Mouse (Mus musculus) kidney, adult 8-10 months (tissue): Measurements from ENCODE around the gene Lifr.

Experiments
- DNase-seq, 2 experiments: peaks; one replicate each; pipeline ENCODE4 v3.0.0; 2022

Lifr gene

DNA sequence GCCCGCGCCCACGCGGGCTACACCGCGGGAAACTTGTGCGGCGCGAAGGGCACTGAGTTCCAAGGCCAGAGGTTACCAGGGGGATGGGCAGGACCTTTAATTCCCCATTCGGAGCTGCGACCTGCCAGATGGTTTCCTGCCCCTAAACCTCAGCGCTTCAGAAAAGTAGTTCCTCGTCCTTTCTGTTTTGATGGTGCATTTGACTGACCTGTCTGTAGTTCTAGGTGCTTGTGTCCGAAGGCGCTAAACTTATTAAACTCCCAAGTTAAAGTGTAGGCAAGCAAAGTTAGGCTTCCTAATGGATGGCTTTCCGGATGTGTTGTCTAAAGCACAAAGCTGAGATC lies 39.5 kb downstream of the Lifr start:
- peak; percentile 51 to 55 for DNase-seq

DNA sequence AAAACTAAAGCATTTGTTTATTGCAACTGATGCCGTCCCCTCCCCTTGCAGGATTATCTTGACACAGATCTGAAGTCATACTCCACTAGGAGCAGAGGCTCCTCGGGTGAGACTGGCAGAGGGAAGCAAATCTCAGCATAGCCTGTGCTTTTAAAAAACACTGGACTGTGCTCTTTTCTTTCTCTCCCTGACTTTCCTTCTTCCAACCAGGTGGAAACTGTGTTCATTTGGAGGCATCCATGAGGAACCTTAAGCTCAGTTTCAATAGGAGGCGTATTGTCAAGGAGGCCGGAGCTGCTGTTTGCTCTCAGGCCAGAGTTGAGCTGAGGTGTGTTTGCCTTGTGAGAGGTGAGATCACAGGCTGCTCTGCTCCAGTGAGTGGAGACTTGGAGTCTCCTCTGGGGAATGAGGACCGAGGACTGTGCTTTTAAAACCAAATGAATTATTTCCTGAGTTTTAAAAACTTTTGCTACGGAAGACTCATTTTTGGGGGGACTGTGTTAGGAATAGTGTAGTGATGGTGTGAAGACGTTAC lies 40.3 kb downstream of the Lifr start:
- DNase-seq = peak in 1 of 2 experiments; percentile 42

DNA sequence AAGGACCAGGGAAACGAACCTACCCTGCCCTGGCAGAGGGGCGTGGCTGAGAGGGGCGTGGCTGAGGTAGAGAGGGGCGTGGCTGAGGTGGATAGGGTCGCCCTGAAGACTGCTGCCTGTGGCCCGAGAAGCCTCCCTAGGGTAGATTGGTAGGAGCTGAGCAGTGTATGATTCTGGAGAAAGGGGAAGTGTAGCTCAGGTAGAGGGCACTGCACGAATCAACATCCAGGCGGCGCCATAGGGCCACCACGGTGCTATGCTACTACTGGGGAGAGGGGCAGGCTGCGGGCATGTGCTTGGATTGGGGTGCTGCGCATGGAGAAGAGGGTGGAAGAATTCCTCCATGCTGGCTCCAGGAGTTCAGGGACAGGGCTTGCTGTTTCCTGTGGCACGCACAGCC lies 42.3 kb downstream of the Lifr start:
- no peak for DNase-seq

DNA sequence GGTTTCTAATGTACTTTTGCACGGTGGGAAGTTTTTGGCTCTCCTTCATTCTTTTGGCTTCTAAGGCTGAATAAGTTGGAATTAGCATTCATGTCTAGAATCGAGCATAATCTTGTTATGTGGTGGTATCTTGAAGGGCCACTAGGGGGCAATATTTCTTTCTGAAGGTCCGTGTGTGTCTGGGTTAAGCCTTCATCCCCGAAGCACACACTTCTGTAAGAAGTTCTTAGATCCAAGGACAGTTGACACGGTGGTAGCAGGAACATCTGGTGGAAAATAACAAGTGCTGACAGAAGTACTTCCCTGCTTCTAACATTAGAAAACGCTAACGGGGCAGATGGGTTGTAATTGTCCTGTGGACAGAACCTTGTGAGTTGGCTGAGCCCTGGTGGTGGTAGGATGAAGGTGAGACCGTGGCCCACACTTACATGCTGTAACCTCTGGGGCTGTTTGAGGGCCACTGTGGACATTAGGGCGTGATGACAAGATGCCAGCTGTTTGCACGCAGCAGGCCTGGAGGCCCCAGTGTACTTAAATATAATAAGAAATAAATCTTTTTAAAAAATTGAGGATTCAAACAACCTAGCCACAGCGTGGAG lies 44.1 kb downstream of the Lifr start:
- peak in 1 of 2 experiments; percentile 55 for DNase-seq

DNA sequence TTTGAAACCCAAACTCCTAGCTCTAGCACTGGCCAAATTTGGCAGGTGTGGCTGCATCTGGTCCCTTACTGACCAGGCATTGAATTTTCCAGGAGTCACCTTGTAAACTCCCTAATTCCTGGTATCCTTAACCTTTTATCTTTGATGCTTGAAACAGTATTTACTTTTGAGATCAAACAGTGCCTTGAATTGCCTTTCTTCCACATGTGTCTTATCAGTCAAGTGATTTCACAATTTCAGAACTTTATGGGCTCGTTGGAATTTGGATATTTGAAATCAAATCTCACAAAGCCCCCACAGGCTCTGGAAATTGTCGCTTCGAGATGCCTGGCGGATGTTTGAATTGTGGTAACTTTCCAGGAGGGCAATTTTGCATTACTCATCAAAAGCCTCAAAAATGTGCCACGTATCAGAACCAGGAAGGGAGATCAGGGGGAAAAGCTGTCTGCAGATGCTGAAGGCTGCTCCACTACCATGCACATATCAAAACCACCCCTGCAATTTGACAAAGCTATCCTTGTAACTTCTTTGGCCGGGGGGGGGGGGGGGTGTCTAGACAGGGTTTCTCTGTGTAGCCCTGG lies 45.7 kb downstream of the Lifr start:
- DNase-seq = no peak

DNA sequence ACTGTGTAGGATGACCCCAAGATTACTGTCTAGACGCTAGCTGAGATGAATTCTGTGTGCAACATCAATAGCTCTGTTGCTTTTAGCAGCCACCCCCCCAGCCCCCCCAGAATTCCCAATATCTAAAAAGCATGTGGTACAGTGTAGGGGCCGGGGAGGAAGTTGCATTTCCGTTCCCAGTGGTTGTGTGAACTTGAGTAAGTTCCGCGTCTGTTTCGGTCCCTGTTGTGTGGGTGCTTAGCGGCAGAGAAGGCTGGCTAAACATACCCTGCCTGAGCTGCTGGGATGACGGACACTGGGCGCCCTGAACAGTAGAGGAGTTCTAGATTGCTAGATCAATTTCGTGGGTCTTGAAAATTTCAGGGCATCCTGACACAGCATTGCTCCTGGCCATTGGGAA lies 46.5 kb downstream of the Lifr start:
- DNase-seq = no peak

DNA sequence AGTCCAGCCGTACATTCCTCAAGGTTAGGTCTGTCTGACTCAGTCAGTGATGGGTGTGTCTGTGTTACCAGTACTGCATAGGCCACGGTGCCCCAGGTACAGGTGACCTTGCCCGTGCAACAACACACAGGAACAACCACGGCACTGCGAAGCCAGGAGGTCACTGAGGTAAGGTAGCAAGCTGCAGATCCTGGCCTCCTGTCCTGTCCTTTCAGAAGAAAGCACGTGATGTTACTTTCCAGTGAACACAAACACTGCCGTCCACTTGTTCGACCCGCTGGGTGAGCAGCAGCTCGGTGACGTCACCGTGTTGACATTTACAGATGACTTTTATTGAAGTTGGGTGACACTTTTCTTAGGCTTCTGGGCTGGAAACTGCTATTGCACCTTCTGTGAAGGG lies 47.2 kb downstream of the Lifr start:
- peak; percentile 54 to 72 for DNase-seq

DNA sequence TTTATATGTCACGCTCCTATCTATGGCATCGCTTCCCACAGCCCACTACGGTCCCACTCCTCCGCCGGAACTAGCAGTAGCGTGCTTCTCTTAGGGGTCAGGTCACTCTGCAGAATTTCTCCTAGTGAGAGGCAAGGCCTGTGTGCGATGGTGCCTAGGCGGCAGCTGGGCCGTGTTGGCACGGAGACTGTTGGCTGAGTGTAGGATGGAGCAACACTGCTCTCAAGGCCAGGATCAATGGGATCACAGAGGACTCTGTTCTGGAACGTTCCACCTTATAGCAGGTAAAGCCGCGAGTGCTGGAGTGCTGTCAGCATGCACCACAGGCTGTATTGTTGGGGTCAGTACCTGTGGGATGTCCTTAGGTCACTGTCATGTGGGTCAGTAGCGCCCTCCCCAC lies 48.1 kb downstream of the Lifr start:
- DNase-seq = no peak

DNA sequence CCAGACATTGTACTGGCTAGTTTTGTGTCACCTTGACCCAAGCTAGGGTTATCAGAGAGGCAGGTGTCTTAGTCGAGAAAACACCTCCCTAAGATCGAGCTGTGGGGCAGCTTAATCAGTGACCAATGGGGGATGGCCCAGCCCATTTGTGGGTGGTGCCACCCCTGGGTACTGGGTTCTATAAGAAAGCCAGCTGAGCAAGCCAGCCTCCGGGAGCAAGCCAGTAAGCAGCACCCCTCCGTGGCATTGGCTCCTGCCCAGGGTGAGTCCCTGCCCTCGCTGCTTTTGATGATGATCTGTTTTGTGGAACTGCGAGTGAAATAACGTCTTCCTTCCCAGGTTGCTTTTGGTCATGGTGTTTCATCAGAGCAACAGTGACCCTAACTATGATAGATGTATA lies 49.9 kb downstream of the Lifr start:
- no peak for DNase-seq

DNA sequence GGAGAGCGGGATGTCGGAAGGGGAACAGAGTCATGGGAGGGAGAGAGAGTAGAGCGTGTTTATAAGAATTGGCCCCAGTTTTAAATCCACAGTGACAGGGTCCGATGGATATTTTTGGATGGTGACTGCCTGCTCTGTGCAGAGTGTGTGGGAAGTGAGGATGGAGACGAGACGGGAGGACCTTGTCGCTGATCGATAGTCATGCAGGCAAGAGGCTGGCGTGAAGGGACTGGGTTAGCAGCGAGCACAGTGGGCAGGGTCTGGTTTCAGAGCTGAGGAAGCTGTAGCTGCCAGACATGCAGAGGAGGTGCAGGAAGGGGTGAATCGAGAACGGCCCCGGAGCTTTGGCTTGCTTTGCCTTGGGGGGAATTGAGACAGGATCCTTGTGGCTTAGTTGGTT lies 50.8 kb downstream of the Lifr start:
- no peak for DNase-seq

DNA sequence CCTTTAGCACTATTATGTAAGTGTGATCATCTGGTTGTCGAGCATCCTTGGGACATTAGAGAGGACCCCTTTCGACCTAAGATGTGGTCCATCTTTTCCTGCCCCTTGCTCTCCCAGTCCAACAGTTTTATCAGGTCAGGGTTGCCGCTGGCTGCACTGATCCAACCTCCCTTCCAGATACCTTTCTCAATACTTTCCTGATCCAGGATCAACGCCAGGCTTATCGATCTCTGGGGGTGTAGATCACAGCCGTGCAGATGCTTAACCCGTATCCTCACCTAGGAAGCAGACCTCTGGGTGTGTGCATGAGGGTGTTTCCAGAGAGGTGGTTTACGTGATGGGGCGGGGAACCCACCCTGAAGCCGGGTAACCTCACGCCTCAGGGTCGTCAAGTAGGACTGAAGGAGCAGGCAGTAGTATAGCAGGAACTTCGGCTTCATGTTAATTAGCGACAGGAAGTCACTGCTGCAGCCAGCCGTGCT lies 53.3 kb downstream of the Lifr start:
- DNase-seq = no peak

DNA sequence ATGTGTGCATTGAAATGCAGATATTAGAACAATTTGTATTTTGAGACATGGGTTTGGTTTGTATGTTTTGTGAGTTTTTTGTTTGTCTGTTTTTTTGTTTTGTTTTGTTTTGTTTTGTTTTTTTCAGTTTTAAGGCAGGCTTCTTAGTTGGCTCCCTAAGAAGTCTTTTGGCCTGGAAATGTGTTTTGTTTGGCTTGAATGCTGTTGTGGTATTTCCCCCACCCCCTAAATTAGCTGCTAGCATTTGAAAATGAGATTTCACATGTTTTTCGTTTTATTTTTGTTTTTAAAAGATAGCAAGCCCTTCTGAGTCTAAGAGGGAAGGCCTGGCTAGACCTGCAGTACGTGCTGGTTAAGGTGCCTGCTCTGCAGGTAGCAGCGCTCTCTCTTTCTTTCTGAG lies 54.1 kb downstream of the Lifr start:
- no peak for DNase-seq

DNA sequence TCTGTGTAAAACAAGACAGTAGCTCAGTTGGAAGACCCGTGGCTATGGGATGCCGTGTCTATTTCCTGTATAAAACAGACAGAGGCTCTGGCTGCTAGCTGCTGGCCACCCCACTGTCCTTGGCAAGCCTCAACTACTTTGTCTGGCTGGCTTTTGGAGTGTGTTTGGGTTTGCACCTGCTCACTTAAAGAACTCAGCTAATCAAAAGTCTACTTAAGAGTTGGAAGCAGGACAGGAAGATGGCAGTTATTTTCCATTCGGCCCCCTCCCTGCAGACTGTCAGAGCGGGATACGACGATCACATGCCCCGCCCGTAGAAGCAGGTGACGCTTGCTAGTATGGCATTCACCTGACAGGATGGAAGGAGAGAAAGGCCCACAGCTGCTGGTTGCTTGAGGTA lies 54.5 kb downstream of the Lifr start:
- DNase-seq = no peak

DNA sequence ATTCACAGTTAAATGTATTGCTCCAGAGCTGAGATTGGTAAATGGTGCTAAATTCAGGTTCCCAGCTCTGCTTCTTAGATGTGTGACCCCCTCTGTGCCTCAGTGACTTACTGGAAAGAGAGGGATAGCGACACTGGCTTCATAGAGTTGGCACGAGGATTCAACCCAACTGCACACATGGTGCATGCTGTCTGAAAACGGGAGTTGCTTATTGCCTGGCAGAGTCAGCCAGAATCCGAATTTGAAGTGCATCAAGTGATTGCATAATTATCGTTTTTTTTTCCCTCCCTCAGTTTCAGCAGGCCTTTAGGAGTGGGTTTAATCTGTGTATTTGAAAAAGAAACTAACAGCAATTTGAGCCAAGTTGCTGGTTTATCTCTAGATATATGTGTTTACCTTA lies 55.1 kb downstream of the Lifr start:
- DNase-seq = no peak

DNA sequence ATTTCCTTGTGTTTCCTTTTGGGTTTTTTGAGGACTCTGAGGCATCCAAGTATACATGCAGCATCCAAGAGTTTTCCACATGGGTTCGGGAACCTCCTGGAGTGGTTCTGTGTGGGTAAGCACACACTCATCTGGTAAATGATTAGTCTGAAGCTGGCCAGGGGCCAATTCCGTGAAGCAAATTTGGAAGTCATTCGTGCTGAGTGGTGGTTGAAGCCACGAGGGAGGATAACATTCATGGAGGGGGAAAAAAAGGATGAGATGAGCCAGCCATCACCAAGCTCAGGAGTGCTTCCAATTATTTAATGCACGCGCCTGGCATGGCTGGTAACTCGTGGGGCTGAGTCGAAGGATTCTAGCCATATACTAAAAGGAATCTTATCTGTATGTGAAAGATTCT lies 56.1 kb downstream of the Lifr start:
- peak; percentile 77 to 87 for DNase-seq

DNA sequence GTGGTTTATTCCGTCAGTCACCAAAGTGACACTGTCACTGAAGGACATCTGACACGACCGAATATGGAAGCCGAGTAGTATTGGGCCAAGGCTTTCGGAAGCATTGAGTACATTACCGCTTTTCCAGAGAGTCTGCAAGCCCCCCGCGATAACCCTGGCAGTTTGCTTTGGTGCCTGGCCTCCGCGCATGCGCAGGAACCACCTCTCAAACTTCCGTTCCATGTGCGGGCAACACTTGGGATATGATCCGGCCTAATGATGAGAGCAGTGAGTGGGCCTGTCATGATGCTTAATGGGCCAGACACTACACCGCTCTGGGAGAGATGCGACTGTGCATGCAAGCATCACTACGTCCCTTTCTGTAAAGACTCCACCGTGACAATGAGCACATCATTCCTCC lies 59.4 kb downstream of the Lifr start:
- DNase-seq = no peak

DNA sequence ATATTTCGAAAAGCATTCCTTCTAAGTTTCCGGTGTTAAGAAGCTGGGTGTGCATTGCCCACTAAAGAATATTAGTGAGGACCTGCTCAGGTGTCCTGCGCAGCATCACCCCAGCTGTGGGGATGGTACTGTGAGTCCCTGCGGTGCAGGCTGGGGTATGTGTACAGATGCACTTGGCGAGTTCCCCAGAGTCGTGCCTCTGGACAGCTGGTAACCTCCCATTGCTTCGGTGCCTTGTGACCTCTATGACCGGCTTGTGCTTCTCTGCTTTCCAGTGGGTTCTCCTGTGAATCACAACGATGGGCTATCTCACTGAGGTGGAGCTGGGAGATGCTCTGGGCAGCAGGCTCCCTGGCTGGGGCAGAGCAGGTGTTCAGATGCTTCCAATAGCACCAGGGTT lies 60.2 kb downstream of the Lifr start:
- no peak for DNase-seq

DNA sequence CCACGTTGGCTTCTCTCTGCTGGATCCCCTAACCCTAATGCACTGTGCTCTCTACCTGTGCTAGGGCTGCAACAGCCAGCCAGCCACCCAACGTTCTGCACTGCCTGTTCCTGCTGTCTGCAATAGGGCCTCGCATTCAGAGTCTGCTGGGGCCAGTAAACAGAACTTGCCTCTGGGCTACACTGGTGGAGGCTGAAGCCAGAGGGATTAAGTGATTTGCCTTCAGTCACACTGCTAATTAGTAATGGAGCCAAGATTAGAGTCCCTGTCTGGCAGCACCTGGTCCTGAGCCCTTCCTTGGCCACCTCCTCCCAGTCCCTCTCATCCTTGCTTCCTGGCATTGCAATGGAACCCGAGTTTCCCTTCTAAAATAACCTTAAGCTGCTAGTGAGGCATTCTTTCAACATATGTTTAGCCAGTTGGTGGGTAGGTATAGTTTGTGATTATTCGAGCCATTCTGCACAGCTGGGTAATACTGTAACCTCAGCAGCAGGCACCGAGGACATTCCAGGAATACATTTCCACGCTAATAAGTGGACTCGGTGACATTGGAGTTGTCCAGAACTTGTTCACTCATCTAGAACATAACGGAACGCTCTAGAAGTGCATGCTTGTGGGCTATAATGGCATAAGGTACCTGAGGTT lies 61.8 kb downstream of the Lifr start:
- DNase-seq = no peak

DNA sequence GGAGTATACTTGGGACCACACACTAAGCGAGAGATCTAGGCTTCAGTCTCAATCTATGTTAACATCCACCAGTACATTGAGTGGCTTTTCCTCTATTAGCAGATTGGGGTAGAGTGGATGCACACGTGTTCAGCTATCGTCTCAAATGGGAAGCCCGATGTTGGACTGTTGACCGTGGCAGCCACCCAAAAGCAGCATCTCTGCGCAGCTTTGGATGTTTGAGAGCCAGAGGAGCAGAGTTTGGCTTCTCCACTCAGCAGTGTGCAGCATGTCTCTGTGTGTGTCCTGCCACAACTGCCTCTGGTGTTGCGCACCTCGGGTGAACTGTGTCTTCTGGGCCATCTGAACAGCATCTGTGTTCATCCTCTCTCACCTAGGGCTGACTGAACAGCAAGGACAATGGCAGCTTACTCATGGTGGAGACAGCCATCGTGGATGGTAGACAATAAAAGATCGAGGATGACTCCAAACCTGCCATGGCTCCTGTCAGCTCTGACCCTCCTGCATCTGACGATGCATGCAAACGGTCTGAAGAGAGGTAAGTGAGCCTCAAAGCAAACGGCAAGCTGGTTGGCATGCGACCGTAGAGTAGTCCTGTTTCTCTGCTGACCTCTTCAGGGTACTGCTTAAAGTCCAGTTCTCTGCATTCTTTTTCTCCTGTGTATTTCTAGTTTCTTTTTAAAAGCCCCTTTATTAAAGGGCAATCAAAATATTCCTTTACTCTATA lies 63.8 kb downstream of the Lifr start:
- DNase-seq = no peak

DNA sequence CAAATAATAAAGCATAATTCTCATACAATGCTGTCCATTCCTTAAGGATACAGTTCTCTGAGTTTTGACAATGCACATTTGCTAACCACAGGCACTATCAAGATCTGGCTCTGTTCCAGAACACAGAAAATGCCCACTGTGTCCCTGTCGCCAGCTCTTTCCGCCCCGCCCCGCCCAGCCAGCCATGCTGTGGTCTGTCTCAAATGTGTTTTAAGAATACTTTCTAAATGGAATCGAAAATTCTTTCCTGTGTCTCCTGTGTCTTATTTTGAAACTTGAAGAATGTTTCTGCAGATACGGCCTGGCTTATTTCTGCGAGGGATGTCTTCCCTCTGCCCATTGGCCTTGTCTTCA lies 64.3 kb downstream of the Lifr start:
- no peak for DNase-seq

DNA sequence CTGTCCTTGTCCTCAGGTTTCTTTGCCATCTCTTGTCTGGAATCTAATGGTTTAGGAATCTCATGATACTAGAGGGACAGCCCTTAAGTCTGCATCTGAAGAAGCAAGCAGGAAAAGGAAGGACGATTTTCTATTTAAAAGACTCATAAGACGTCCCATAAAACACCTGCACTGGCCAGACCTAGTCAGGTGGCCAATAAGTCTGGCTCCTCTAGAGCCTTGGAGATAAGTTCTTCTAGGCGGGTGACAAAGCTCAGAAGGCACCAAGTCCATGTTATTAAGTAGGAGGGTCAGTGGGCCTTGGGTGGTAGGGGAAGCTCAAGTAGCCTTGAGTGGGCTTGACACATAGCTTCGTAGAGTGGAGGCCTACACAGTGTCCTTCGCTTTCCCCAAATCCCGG lies 67.2 kb downstream of the Lifr start:
- DNase-seq = no peak

DNA sequence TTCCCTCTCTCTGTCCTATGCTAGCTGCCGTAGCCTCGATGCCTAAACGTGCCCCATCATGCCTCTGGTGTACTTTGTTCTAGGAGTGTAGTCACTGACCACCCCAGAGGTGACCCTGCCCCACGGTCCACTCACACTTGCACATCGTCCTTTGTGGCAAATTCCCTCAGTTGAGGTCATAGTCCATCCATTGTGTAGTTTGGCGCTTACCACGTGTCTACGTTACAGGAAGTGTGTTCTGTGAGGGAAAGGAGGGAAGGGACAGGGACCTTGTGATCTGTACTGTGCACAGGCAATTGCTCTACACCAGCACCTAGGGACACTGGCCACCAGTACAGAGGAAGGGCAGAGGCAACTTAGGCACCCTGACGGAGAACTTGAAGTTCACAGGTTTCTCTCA lies 69.5 kb downstream of the Lifr start:
- peak; percentile 61 to 62 for DNase-seq

DNA sequence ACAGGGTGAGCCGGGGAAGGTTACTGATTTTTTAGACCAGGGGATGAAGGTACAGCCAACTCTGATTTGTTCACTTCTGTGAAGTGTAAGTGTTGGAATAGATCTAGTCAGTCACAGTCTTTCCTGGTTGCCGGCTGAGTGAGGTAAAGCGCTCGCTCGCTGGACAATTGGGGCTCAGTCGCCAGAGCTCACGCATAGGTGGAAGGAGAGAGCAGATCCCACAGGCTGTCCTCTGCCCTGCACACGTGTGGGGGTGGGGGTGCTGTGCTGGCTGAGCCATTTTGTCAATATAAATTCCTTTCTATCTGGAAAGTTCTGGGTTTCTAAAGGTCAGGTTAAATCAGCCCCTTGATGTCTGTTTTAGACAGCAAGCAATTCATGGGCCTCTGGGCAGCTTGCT lies 69.9 kb downstream of the Lifr start:
- no peak for DNase-seq

DNA sequence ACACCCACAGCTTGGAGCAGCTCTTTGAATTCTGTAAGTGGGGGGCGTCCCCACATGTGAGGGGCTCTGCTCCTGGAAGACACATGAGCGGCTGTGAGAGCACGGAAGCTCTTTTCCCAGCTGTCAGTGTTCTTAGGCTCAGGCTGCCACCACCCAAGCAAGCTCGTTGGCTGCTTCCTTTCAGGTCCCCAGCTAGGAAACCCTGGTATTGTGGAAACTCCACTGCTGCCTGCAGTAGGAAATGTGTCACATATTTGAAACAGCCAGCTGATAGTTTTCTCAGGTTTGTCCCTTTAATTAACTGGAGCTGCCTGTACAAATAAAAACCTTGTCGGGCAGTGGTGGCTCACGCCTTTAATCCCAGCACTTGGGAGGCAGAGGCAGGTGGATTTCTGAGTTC lies 73.4 kb downstream of the Lifr start:
- no peak for DNase-seq
